Mouse (Mus musculus): ENCODE results near the gene Robo3.

- TF ChIP-seq CTCF (IDR thresholded peaks at IDR 0.05; ENCODE audit: extremely low read depth, insufficient read depth, low read length) (no peak), POLR2A (IDR thresholded peaks at IDR 0.05; ENCODE audit: extremely low read depth, insufficient read depth, low read length) (no peak)
Measured at GRCm38 (mm10) chr9:37453328-37453727, 20.3 kb upstream of the Robo3 start.

All from cortical plate, adult 2 months (tissue).